Mouse (Mus musculus): Measurements from ENCODE around the gene Pla2g2f.

- TF ChIP-seq CTCF (IDR thresholded peaks at IDR 0.05; ENCODE audit: low read depth) = no peak
- TF ChIP-seq EP300 (IDR thresholded peaks at IDR 0.05; ENCODE audit: low read depth) = no peak
These were observed 49.6 kb upstream of the Pla2g2f start for GRCm38 (mm10) chr4:138806920-138807541.
